Mouse (Mus musculus) liver, adult 2 months (tissue): ENCODE measurements around the gene Lpp.

ENCODE experiments used
- CTCF ChIP-seq: fragments of 200-500 bp; IDR thresholded peaks from 2 replicates; pipeline ENCODE4 v1.5.1; 2011; ENCODE audit warnings: low read depth, low read length, control low read depth
- POLR2A ChIP-seq: fragments of 200-500 bp; IDR thresholded peaks from 2 replicates; pipeline ENCODE4 v1.6.1; 2011; ENCODE audit warnings: low read length, control low read depth; ENCODE audit not compliant: insufficient read depth; ENCODE audit errors: extremely low read depth

- 0 out of 2 replicates have a peak, but pooled peaks have one; percentile 30 for TF ChIP-seq POLR2A
- TF ChIP-seq CTCF = no peak
Observed at GRCm38 (mm10) chr16:24393556-24394210, 376 bp downstream of the Lpp start.
